Mouse (Mus musculus) mesoderm, embryonic 11.5 days (tissue): ENCODE measurements at regions not wholly inside any gene's neighbourhood (a gene's known extent, or its start where the extent isn't known, plus 50 kb on each side); places are given as distances from the start of the nearest gene placed in this dataset.
A peak's percentile ranks its signal among the peaks of the same experiment; 100 is the strongest.

Experiments used
- DNase-seq: peaks from one replicate; pipeline ENCODE4 v3.0.0-alpha.2; 2012; ENCODE audit warnings: low read depth, low spot score

DNA sequence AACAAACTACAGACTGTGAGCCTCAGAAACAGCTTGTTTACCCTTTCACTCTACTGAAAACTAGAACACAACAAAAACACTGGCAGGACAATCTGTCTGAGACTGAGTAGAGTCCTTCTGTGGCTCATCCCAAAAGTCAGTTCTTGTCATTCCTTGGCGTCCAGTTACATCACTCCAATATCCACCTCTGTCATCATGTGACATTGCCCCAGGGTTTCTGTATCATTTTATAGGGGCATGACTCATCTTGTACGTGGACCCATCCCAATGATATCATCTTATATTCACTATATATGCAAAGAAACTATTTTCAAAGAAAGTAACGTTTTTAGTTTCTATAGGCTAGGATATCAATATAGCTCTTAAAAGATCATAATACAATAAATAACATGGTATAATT is 152.3 kb downstream of the Dkk2 start:
- DNase-seq = no peak

DNA sequence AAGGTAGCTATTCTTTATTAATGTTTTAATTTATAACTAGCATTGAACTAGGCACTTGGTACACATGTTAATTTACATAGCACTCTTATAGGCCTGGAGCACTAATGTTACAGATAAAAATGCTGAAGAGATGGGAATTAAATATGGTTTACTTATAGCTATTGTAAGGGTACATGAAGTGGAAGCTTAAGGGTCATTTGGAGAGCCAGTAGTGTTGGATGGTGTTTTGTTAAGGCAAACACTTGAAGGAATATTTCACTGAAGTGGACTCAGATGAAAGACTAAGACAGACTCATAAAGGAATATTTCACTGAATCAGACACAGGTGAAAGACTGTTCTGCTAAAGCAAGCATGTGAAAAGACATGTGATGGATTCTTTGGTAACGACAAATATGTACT is 172.7 kb downstream of the Dkk2 start:
- no peak for DNase-seq

DNA sequence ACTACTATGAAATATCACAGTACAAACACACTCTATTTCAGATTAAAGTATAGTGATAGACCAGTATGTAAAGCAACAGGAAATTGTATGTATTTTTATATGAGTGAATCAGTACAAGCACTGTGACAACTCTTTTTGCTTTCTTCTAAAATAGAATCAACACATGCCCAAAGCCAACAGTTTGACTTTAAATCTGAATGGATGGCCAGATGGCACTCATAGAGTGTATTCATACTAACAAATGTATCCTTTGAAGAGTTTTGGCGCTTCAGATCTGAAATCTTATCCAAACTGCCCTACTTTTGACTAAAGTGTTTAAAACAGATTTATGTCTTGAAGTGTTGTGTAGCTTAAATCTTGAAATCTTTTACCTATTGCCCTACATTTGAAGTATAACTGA is 184.5 kb downstream of the Dkk2 start:
- DNase-seq = no peak

DNA sequence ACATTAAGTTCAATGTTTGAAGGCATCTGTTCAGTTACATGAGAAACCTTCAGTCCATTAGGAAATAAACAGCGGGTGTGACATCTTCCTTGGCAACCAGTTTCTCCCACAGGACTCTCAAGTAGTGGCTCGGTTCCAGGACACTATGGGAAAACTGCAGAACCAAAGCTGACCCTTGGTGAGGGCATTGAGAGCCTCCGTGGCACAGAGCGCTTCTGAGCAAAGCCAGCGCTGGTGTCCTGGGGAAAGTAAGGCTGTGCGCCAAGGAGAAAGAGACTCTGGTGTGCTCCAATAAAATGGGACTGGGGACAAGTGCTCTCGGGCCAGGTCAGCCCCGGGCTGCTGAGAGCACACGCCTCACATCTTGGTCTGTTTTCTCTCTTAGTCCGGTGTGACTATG is 189.7 kb downstream of the Dkk2 start:
- DNase-seq = no peak

DNA sequence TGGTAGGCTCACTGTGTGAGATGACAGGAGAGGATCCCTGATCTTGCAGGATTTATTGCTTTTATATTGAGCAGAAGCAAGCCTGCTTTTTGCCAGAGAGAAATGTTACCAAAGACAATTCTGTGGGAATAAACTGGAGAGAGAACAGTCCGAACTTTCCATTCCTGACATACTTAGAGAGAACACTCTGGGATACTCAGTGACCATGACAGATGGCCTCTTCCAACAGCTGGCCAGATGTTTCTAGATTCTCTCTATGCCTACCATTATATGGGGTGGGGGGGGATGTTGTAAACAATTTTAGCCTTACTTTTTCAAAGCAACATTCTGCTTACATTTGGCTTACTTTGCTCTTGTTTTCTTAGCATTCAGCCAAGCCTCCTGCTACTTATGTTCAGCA is 192.7 kb downstream of the Dkk2 start:
- no peak for DNase-seq

DNA sequence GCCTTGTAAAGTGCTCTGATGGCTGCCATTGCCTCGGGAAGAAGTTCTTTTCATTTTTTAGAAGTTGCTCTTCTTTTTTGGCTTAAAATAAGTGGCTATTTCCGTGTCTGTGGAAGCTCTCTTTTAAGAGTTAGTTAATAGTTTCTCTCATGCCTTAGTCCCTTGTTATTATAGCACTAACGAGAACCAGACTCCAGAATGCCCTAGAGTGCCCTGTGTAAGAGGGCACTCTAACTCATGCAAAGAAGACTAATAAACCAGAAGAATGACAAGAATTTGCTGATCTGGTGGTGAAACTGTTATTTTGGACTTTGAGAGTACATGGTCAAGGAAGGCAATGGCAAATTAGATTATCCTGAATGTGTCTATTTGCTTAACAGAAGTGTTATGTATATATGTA is 202.6 kb downstream of the Dkk2 start:
- peak; percentile 21 for DNase-seq

DNA sequence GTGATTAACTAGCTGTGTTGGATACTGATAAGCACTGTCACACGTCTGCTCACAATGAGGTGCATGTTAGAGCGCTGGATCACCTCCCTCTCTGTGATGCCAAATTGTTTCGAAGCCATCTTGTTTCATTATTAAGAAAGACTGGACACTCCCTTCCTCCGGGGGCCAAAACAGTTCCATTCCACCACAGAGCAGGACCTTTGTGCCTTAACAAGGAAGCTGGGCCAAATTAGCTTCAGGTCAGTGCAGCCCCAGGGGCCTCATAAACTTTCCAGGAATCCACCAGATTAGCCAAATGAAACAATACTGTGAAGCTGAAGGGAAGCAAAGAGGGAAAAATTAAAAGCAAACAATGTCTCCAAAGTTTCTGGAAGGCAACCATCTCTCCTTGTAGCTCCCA is 241.9 kb downstream of the Dkk2 start:
- no peak for DNase-seq

DNA sequence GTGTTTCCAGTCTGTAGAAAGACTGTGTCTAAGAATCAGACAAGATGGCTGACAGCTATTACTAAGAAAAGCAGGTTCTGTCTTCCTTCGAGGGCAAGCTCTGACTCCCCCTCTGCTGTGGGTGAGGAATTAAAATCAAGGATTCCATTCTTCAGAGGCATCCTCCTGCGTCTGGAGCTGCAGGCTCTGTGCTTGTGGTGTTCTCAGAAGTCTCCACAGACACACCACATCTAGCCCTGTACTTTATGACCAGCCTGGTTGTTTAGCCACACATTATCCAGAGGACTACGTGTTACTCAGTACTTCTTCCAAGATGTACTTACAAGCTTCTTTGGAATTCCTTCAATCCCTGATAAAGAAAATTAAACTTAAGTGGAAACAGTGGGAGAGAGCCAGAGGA is 258.5 kb downstream of the Dkk2 start:
- no peak for DNase-seq

DNA sequence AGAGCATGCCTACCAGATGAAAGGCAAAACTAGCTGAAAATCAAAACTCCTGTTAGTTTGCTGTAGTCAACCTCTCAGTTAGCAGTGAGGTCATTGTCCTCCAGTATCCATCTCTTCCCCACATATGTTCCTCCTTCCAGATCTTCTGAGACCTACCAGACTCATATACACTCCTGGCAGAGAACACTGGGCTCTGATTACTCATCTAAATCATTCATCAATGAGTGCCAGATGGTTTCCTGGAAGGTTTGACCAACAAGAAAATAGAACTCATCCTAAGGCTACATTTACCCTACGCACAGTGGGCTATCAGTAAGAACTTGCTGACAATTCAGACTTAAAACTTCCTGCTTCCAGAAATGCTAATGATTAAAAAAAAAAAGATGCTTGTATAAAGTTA is 260.8 kb downstream of the Dkk2 start:
- DNase-seq = no peak

DNA sequence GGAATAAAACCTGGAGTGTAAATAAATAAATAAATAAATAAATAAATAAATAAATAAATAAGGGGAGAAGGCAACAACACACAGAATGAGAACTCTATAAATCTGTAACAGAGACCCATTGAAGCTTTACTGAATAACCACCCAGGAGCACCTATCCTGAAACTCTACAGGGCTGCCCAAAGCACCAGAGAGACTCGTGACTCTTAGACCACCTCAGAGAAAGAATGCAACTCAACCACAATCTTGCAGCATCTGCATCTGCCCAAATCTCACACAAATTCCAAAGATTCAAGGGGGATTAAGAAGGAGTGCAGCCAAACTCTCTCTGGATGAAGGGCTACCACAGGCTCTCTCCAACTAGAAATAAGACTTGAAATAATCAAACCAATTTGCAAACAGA is 264.5 kb downstream of the Dkk2 start:
- no peak for DNase-seq

DNA sequence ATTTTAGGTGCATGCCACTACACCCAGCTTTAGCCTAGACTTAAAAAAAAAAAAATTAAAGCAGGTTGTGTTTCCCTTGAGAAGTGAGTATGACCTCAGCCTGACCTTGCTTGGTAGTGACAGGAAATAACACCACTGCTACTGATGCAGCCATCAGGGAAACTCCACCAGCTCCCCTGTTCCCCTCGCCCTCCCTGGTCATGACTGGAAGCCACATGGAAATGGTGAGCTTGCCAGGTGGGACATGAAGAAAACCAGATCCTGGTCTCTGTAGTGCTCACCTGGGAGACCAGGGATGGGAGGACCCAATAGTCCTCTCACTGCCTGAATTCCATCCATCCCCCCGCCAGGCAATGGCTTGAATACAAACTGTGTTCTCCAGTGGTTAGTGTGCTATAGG is 268.1 kb downstream of the Dkk2 start:
- no peak for DNase-seq

DNA sequence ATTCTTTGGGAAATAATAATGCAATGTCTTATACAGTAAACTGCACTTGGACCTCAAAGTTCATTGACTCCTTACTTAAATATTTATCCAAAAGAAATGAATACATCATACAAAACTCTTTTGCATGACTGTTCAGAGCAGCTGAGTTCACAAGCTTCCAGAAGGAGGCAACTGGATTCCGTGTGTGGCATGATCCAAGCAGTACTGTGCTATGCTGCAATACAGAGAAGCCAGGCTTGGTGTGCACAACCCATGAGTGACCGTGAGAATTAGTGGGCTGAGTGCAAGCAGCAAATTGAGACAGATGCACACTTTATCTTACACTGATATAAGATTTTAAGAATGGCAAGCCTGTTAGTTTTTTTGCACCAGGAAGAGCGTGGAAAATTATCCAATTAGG is 270.0 kb upstream of the Gimd1 start:
- DNase-seq = no peak

DNA sequence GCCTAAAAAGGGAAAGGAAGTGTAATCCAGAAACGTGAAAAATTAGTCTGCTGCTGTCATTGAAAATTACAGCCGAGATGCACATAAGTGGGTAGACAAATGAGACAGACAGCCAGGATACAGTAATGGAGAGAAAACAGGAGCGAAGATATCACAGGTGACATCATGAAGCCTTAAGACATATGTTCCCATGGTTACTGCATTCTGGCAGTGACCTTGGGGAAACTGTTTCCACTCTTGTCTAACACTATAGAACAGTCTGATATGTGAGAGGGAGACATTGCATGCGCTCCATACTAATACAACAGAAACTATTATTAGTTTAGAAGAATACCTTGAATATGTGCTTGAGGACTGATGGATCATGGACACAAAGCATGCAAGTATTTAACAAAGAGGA is 254.0 kb upstream of the Gimd1 start:
- DNase-seq = no peak

DNA sequence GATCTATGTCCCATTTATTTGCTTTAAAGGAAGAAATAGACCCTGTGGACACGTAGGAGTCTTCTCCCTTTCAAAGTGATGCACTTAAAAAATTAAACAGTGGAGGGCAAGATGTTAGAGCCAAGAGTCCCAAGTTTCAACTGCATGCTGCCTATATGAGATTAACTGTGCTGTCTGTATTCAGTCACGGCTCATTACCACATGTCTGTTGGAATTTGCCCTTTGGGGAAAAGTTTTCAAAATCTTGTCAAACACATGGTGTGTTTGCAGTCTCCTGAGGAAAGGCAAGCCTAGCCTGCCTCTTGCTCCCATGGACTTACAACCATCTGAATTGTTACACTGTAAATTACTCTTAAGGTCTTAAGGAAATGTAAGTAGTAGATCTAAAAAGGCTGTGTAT is 211.9 kb upstream of the Gimd1 start:
- DNase-seq = peak; percentile 68

DNA sequence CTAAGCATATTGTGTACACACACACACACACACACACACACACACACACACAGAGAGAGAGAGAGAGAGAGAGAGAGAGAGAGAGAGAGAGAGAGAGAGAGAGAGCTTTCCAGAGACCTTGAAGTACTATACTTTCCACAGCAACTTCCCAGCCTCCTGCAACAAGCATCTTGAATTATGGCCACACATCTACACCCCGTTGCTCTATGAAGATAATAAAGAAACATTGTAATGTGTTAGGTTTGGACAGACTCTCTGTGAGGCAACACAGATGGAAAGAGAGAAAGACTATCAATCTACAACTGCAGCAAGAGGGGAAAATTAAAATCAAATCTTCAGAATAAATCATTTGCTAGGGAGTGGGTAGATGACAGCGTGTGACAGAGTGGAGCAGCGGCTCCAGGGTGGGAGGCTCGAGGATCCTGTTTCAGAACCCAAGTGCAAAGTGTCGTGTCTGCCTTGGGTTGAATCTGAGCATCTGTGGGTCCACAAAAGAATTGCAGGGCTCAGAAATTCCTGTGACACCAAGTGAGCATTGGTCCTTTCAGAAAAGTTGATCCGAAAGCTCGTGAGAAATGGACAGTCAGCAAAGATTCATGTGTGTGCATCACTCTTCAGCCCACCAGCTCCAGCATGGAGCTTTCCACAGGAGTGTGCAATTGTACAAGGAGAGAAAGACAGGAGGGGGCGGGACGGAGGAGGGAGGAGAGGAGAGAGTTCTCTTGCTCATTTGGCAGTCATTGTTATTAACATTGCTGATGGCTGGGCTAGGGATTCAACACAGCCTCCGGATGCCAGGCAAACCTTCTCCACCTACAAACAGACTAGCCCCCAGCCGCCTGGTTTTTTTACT is 203.6 kb upstream of the Gimd1 start:
- DNase-seq = no peak

DNA sequence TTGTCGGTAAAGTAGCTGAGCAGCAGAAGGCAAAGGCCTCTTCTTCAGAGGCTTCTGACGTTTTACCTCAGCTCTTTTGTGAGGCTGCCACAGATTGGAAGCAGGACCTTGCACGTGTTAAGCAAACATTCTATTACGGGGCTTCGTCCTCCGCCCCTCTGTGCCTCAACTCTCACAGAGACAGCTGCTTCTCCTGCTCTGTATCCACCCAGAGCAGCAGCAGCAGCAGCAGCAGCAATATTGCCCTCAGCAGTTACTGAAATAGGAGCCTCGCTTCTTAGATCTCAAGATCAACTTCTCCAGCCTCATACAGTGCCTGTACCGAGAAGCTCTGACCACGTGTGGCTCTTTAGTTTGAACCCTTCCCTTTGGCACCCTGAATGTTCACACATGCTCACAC is 202.4 kb upstream of the Gimd1 start:
- no peak for DNase-seq

DNA sequence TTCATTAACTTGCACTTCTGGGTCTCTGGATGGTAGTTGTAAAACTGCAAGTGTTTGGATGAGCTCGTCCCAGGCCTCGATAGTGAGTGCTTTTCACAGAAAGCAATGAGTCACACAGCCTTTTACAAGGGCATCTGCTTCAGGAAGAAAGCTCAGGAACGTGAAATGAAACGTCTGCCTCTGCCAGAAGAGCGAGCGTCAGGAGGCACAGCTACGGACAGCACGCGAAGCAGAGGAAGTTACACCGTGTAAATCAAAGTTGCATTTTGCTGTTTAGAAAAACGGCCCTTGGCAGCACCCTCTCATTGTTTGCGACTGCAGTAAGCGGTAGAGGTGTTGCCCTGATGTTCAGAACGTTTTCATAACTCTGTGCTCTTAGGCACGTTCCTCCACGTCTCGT is 201.5 kb upstream of the Gimd1 start:
- no peak for DNase-seq

DNA sequence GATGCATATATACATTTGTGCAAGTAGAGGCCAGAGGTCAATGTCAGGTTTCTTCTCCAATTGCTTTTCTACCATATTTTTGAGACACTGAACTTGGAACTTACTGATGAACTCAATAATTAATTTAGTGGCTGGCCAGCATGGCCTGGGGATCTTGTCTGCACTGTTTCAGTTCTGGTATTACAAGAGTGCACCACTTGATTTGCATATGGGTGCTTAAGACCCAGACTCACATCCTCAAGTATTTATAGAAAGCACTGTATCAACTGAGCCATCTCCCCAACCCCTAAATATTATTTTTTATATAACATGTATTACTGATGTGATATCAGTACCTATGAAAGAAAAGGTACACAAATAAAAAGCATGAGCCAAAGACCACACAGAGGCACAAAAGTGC is 197.8 kb upstream of the Gimd1 start:
- DNase-seq = no peak

DNA sequence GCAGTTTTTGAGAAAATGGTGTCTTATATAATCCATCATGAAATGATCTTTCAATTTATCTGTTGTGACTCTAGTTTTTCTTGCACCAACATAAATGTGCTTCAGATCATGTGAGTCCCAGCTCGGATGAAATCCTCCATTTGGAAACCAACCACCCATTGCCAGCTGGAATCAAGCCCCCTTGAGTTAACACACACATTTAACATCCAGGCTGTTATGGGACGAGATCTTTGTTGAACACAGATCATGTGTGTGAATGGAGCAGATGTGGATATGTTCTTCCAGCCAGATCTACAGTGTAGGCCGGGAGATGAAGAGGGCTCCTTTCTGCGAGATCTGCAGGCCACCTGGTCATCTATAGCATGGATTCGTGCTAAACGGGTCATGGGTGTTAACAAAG is 188.4 kb upstream of the Gimd1 start:
- no peak for DNase-seq

DNA sequence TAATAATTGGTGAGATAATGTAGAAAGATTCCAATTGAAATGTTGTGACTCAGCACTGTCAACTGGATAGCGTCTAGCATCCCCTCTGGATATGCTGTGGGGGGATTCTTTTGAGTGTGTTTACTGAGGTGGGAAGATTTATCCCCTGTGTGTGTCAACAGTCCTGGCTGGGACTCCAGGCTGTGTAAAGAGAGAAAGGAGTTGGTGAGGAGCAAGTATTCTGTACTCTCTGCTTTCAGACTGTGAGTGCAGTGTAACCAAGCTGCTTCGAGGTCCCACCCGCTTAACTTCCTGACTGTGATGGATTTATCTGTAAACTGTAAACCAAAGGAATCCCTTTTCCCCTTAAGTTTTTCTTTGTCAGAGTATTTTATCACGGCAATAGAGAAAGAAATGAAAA is 175.7 kb upstream of the Gimd1 start:
- DNase-seq = peak; percentile 24

DNA sequence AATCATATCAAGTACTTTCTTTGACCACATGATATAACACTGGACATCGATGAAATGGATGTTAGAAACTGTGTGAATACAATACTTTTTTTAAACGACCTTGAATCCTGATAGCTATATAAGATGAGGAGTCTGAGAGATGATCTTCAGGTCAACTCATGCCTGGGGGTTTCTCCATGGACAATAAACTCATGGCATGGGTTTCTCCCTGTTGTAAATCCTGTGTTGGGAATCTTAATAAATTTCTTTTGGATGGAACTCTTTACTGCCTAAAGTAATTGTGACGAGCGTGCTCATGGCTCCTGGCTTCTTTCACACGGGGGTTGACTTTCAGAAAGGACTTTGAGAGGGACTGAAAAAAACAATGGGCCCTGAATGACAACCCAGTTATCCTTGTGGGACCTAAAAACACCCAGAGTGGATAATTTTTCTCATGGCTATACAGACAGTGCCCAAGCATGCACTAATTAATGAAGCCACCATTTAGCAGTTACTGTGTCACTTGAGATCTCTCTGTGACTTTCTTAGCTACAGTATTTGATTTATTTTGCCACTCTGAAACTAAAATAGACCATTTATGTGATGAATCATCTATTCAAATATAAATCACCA is 167.2 kb upstream of the Gimd1 start:
- no peak for DNase-seq

DNA sequence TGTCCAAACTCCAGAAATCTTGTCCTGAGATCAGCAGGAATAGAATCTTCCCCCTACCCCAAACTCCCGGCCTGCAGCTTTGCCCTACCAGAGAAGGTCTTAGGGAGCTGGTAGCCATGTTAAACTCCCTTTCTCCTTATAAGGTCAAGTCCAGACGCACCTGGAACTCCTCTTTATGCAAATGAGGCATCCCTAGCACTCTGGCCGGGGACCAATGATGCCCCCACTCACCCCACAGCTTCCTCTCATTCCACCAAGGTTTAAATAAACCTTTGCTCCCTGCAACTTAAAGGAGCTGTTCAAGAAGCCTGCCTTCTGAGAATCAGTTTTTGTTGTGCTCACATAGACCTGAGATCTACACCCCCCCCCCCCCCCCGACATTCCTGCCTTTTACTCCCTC is 158.6 kb upstream of the Gimd1 start:
- no peak for DNase-seq

DNA sequence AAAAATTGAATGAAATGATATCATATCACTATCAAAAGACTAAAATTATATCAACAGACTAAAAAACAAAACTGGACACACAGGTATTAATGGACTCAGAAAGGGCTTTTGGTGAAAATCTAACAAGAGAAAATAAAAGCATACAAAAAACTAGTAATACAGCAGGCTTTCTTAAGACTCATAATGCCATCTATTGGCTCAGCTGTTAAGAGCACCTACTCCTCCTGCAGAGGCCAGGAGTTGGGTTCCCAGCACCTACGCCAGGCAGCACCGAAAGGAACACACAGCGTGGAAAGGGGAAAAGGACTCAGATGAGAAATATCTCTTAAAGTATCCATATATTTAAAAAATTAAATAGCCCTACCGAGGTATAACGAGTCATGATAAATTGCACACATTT is 151.9 kb upstream of the Gimd1 start:
- no peak for DNase-seq

DNA sequence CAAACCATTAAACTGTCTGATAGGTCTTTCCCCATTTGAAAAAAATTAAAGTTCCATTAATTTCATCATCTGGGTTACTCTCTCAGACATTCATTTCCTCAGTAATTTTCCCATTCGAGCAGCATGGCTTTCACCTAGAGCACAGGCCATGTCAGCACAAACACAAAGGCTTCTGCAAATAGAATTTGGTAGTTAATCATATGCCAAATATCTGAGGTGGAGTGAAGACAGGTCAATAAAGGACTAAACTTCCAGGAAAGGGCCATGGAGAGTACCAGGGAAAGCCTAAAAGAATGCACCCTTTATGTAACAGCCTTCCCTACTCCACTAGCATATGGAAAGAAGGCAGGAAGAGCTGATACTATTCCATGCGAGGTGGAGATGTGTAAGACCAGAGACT is 150.3 kb upstream of the Gimd1 start:
- DNase-seq = no peak
